Mouse (Mus musculus) bone marrow macrophage, adult 2 months (primary cell): ENCODE results near the gene Qsox1. TPM values are rescaled to one million over a fixed set of nuclear protein-coding genes. Genes with fewer than 3 reads are reported as not detected.
A peak's percentile ranks its signal among the peaks of the same experiment; 100 is the strongest.

ENCODE experiments used
- H3K27ac ChIP-seq: 2 replicates; pipeline ENCODE4 v1.5.1; 2012; ENCODE audit warnings: low read depth, low read length; ENCODE audit not compliant: insufficient read depth
- H3K4me1 ChIP-seq: 2 replicates; pipeline ENCODE4 v1.6.1; 2012; ENCODE audit warnings: low read length; ENCODE audit not compliant: control insufficient read depth, insufficient read depth
- H3K4me3 ChIP-seq: 2 replicates; pipeline ENCODE4 v1.5.1; 2012; ENCODE audit warnings: mild to moderate bottlenecking, low read length, moderate library complexity; ENCODE audit not compliant: insufficient read depth
- CTCF ChIP-seq: IDR thresholded peaks from 2 replicates; pipeline ENCODE4 v1.5.1; 2012; ENCODE audit warnings: low read depth, mild to moderate bottlenecking, low read length, moderate library complexity
- POLR2A ChIP-seq: IDR thresholded peaks from 2 replicates; pipeline ENCODE4 v1.6.1; 2012; ENCODE audit warnings: mild to moderate bottlenecking, low read depth, low read length, borderline replicate concordance
- polyA plus RNA-seq: library from polyadenylated mRNA; stranded (reverse); fragments of >200 nt; gene quantifications from 2 replicates; pipeline ENCODE4 v1.2.4, GENCODE M21; 2012; ENCODE audit not compliant: missing spikeins, insufficient read depth, insufficient read length

Gene Qsox1
- polyA plus RNA-seq, 1 experiment = 15.7 TPM

GRCm38 (mm10) chr1:155742411-155743363 lies 70.0 kb downstream of the Qsox1 start:
- Histone ChIP-seq H3K27ac (no peak overlapping the region), H3K4me1 (peaks cover 2% of the 10 kb centered on the region; the same call in 1 of the 2 replicates), H3K4me3 (peak overlapping the region; percentile 48)
- TF ChIP-seq POLR2A (no peak), CTCF (no peak)

GRCm38 (mm10) chr1:155741988-155742387 lies 70.7 kb downstream of the Qsox1 start:
- Histone ChIP-seq H3K4me3 (peak overlapping the region; percentile 48), H3K27ac (no peak overlapping the region), H3K4me1 (peaks cover 6% of the 10 kb centered on the region; the same call in 1 of the 2 replicates)
- TF ChIP-seq CTCF (no peak), POLR2A (no peak)

GRCm38 (mm10) chr1:155741378-155741945 lies 71.2 kb downstream of the Qsox1 start:
- Histone ChIP-seq H3K4me3 (peak overlapping the region; percentile 48), H3K4me1 (peaks cover 7% of the 10 kb centered on the region; the same call in 1 of the 2 replicates), H3K27ac (no peak overlapping the region)
- TF ChIP-seq POLR2A (no peak), CTCF (no peak)

GRCm38 (mm10) chr1:155740622-155741377 lies 71.9 kb downstream of the Qsox1 start:
- Histone ChIP-seq H3K27ac (no peak overlapping the region), H3K4me1 (peaks cover 7% of the 10 kb centered on the region; the same call in 1 of the 2 replicates), H3K4me3 (peak overlapping the region; percentile 48; the same call in 1 of the 2 replicates)
- TF ChIP-seq POLR2A = no peak
- no peak for TF ChIP-seq CTCF

- Histone ChIP-seq H3K27ac (no peak overlapping the region), H3K4me3 (peak overlapping the region; percentile 30), H3K4me1 (peaks cover 7% of the 10 kb centered on the region; the same call in 1 of the 2 replicates)
- TF ChIP-seq POLR2A (no peak), CTCF (no peak)
Measured at GRCm38 (mm10) chr1:155737809-155738383, 74.8 kb downstream of the Qsox1 start.

DNA sequence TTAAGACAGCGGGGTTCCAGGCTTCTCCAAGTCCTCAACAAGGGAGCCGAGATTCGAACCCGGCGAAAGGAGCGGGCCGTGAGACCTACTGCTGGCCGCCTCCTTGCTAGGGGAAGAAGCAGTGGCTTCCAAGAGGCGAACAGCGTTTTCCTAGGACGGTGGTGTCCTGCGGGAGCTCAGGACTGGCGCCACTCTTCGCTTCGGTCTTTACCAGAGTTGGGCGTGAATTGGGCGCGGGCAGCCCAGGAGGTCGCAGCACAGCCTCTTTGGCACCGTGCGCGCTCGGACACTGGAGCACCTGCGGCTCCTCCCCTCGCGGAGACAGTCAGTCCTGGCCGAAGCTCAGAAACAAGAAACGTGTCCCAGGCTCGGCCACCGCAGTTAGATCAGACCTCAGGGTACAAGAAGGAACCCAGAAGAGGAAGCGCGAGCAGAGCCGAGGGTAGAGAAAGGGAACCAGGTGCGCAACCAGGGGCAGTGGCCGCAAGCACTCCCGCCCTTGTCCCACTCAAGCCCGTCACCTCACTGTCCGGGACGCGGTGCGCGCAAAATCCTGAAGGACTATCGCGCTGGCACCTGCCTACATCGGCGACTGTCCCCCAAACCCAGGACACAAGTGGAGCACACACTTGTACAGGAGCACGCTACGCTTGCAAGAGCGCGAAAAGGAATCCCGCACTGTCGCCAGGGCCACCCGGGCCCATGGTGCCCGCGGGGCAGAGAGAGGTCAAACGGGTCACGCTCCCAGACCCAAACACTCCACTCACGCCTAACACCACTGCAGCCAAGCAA lies 75.5 kb downstream of the Qsox1 start:
- peak overlapping the region; percentile 30 for H3K4me3 ChIP-seq
- no peak overlapping the region for H3K27ac ChIP-seq
- TF ChIP-seq CTCF (no peak), POLR2A (no peak)
- 0 out of 2 replicates have a peak, but pooled peaks cover 5% of the 10 kb centered on the region for H3K4me1 ChIP-seq

- H3K4me3 ChIP-seq = no peak overlapping the region
- H3K27ac ChIP-seq = no peak overlapping the region
- 0 out of 2 replicates have a peak, but pooled peaks cover 5% of the 10 kb centered on the region for H3K4me1 ChIP-seq
Measured at GRCm38 (mm10) chr1:155736096-155736825, 76.4 kb downstream of the Qsox1 start.

DNA sequence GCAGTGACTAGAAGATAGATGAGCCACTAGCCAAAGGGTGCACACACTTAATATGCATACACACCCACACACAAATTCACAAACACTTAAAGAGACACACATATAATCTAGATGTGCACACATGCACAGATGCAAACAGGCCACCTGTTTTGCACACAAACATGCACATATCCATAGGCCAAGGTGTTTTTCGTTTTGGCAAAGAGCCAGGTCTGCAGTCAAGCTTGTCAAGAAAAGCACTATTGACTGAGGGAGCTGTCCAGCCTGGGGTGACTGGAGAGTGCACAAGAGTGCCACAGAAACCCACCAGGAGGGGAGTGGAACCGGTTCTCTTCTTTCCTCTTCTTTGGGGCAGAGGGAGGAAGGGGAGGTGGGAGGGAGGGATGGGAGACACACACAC lies 81.5 kb downstream of the Qsox1 start:
- Histone ChIP-seq H3K27ac (no peak overlapping the region), H3K4me1 (no peaks in the 10 kb centered on the region), H3K4me3 (no peak overlapping the region)
- no peak for TF ChIP-seq CTCF
- no peak for TF ChIP-seq POLR2A

More at GRCm38 (mm10) chr1:155736096-155736825, 76.4 kb downstream of the Qsox1 start:
- no peak for TF ChIP-seq POLR2A
- TF ChIP-seq CTCF = no peak
